Mouse (Mus musculus): Measurements from ENCODE around the gene Cyp4a31. TPM values are rescaled to one million over a fixed set of nuclear protein-coding genes. Genes with fewer than 3 reads are reported as not detected.

Cyp4a31 gene
- not detected for polyA plus RNA-seq (2017; shearing (Covaris generic))

DNA sequence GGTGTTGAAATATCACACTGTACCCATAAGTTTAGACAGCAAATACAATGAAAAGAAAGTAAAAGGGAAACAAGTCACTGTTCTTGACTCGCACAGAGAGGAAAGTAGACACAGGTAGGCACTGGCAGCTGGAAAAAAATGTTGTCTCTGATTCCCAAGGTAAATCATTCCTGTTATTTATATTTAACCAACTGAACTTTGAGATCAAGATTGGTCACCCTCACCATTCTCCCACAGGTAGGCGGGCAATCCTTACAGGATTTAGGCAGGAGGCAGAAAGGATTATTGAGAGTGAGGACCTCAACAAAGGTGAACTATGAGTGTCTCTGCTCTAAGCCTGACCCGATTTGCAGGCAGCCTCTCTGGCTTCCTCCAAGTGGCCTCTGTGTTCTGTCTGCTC is at the start of gene Cyp4a31:
Gene Cyp4a31, plus strand, starts transcription at position 249 of the 400 bp plus-strand sequence.

DNA sequence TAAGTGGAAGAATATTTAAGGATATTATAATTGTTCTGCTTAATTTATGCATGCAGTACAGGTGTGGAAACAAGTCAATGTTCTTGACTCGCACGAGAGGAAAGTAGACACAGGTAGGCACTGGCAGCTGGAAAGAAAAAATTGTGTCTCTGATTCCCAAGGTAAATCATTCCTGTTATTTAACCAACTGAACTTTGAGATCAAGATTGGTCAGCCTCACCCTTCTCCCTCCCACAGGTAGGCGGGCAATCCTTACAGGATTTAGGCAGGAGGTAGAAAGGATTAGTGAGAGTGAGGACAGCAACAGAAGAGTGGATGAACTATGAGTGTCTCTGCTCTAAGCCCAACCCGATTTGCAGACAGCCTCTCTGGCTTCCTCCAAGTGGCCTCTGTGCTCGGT is 45.4 kb upstream of the Cyp4a31 start, which contains the start of gene Cyp4a10:
Gene Cyp4a10, plus strand, starts transcription at position 265 of the 400 bp plus-strand sequence.

DNA sequence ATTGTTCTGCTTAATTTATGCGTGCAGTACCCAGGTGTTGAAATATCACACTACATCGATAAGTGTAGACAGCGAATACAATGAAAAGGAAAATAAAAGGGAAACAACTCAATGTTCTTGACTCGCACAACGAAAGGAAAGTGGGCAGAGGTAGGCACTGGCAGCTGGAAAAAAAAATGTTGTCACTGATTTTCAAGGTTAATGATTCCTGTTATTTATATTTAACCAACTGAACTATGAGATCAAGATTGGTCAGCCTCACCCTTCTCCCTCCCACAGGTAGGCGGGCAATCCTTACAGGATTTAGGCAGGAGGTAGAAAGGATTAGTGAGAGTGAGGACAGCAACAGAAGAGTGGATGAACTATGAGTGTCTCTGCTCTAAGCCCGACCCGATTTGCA is 37.2 kb downstream of the Cyp4a31 start, which contains the start of gene Cyp4a32:
Gene Cyp4a32, plus strand, starts transcription at position 359 of the 400 bp plus-strand sequence.

Other genes starting within 250 kb of the Cyp4a31 start
- gene Cyp4a12b, start 152.0 kb upstream of the Cyp4a31 start, polyA plus RNA-seq (2017; shearing (Covaris generic)): not detected
- gene Cyp4a30b, start 111.0 kb upstream of the Cyp4a31 start, polyA plus RNA-seq (2017; shearing (Covaris generic)): not detected
- gene Cyp4a14, start 67.5 kb upstream of the Cyp4a31 start, polyA plus RNA-seq (2017; shearing (Covaris generic)): not detected
- gene Cyp4a10, start 45.4 kb upstream of the Cyp4a31 start, polyA plus RNA-seq (2017; shearing (Covaris generic)): not detected
- not detected for gene Cyp4a32, start 37.3 kb downstream of the Cyp4a31 start, polyA plus RNA-seq (2017; shearing (Covaris generic))
- not detected for gene Cyp4b1, start 84.1 kb downstream of the Cyp4a31 start, polyA plus RNA-seq (2017; shearing (Covaris generic))
- gene Efcab14, start 174.1 kb downstream of the Cyp4a31 start, polyA plus RNA-seq (2017; shearing (Covaris generic)): 44.0 TPM
- not detected for gene Tex38, start 217.4 kb downstream of the Cyp4a31 start, polyA plus RNA-seq (2017; shearing (Covaris generic))
- 19.0 TPM for gene Atpaf1, start 221.2 kb downstream of the Cyp4a31 start, polyA plus RNA-seq (2017; shearing (Covaris generic))